Mouse (Mus musculus) limb, embryonic 15.5 days (tissue): Measurements from ENCODE around the gene Lmx1b. TPM values are rescaled to one million over a fixed set of nuclear protein-coding genes. Genes with fewer than 3 reads are reported as not detected.

Experiments
- ATAC-seq: fragments of 200-750 bp; cut with Nextera tagmentation; 2 replicates; pipeline ENCODE4 v1.8.0; 2017; ENCODE audit warnings: low read depth, moderate TSS enrichment; ENCODE audit not compliant: insufficient number of reproducible peaks, low FRiP score, low TSS enrichment
- H3K27ac ChIP-seq: fragments of 300-500 bp; sonication (generic); 2 replicates; pipeline ENCODE4 v1.5.1; 2015; ENCODE audit warnings: moderate library complexity, mild to moderate bottlenecking, inconsistent platforms
- H3K27me3 ChIP-seq: fragments of 300-500 bp; sonication (generic); 2 replicates; pipeline ENCODE4 v1.6.1; 2015; ENCODE audit warnings: inconsistent platforms
- H3K36me3 ChIP-seq: fragments of 300-500 bp; sonication (generic); 2 replicates; pipeline ENCODE4 v1.6.1; 2015; ENCODE audit warnings: inconsistent platforms
- H3K4me1 ChIP-seq: fragments of 300-500 bp; sonication (generic); 2 replicates; pipeline ENCODE4 v1.6.1; 2015; ENCODE audit warnings: inconsistent platforms
- H3K4me2 ChIP-seq: fragments of 300-500 bp; sonication (generic); 2 replicates; pipeline ENCODE4 v1.6.1; 2015; ENCODE audit warnings: mild to moderate bottlenecking, inconsistent platforms
- H3K4me3 ChIP-seq: fragments of 300-500 bp; sonication (generic); 2 replicates; pipeline ENCODE4 v1.5.1; 2015; ENCODE audit warnings: mild to moderate bottlenecking, inconsistent platforms
- H3K9ac ChIP-seq: fragments of 300-500 bp; sonication (generic); 2 replicates; pipeline ENCODE4 v1.6.1; 2015; ENCODE audit warnings: inconsistent platforms
- H3K9me3 ChIP-seq: fragments of 300-500 bp; sonication (generic); 2 replicates; pipeline ENCODE4 v1.6.1; 2016; ENCODE audit warnings: inconsistent platforms
- WGBS: fragments of 180-500 bp; shearing (Covaris S2); methylation state at CpG from one replicate; pipeline ENCODE4 v1.1.7; 2015; 5-methylcytosine and 5-hydroxymethylcytosine counted together
- polyA plus RNA-seq: library from polyadenylated mRNA; unstranded; fragments of >200 nt; fragmentation: Nextera tagmentation; extraction: Ambion mirVana; gene quantifications from 2 replicates; pipeline ENCODE4 v1.2.1, GENCODE M21; 2015

Gene Lmx1b
- 2.9 and 4.1 TPM in 2 replicates for polyA plus RNA-seq

GRCm38 (mm10) chr2:33640171-33640721 is at the start of gene Lmx1b:
Gene Lmx1b, minus strand, starts transcription at chr2:33640511.
- no peak for ATAC-seq

GRCm38 (mm10) chr2:33689880-33690462 is 49.7 kb upstream of the Lmx1b start:
- ATAC-seq = no peak
- 31% methylated on average over 9 of the region's 9 CpGs for WGBS

More at GRCm38 (mm10) chr2:33640171-33640721, at the start of gene Lmx1b:
- Histone ChIP-seq H3K4me1 (peaks cover 60% of the 10 kb centered on the region), H3K27me3 (peaks cover 92% of the 10 kb centered on the region), H3K36me3 (no peaks in the 10 kb centered on the region), H3K4me2 (peak within 1 kb of the TSS; percentile 72), H3K9me3 (no peaks in the 10 kb centered on the region), H3K9ac (peak within 1 kb of the TSS; percentile 64), H3K27ac (peak within 1 kb of the TSS; percentile 82), H3K4me3 (peak within 1 kb of the TSS; percentile 55)
- 3% methylated on average over 53 of the region's 53 CpGs for WGBS

GRCm38 (mm10) chr2:33689155-33689879 is 49.0 kb upstream of the Lmx1b start:
- H3K9me3 ChIP-seq = peaks cover 6% of the 10 kb centered on the region; the same call in 1 of the 2 replicates
- H3K27ac ChIP-seq = no peak overlapping the region
- no peak overlapping the region for H3K9ac ChIP-seq
- H3K4me1 ChIP-seq = no peaks in the 10 kb centered on the region
- no peak overlapping the region for H3K4me3 ChIP-seq
- no peaks in the 10 kb centered on the region for H3K36me3 ChIP-seq
- H3K27me3 ChIP-seq = 0 out of 2 replicates have a peak, but pooled peaks cover 4% of the 10 kb centered on the region
- no peak overlapping the region for H3K4me2 ChIP-seq
- no peak for ATAC-seq
- WGBS = 68% methylated on average over 23 of the region's 23 CpGs

More at GRCm38 (mm10) chr2:33689880-33690462, 49.7 kb upstream of the Lmx1b start:
- H3K9me3 ChIP-seq = peaks cover 6% of the 10 kb centered on the region; the same call in 1 of the 2 replicates
- H3K4me1 ChIP-seq = no peaks in the 10 kb centered on the region
- no peak overlapping the region for H3K4me3 ChIP-seq
- H3K27ac ChIP-seq = no peak overlapping the region
- H3K4me2 ChIP-seq = no peak overlapping the region
- 0 out of 2 replicates have a peak, but pooled peaks cover 4% of the 10 kb centered on the region for H3K27me3 ChIP-seq
- no peaks in the 10 kb centered on the region for H3K36me3 ChIP-seq
- H3K9ac ChIP-seq = no peak overlapping the region

DNA sequence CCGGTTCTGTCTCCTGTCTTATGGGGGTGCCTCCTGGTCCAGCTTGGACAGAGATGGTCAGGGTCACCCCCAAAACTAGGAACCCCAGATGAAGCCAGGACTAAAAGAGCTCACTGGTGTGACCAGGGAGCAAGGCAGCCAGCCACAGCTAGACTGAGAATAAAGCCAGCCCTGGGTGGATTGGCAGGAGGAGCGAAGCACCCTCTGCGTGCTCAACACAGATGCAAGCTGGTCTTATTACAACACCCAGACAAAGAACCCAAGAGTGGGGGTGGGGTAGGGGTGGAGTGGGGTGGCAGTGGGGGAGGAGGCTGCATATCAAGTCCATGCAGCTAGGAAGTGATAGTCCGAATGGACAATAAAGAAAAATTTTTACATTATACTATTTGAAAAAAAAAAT is 43.3 kb upstream of the Lmx1b start:
- no peak overlapping the region for H3K27ac ChIP-seq
- 63% methylated on average over 4 of the region's 4 CpGs for WGBS
- no peak overlapping the region for H3K9ac ChIP-seq
- peaks cover 6% of the 10 kb centered on the region; the same call in 1 of the 2 replicates for H3K9me3 ChIP-seq
- no peaks in the 10 kb centered on the region for H3K4me1 ChIP-seq
- H3K4me3 ChIP-seq = no peak overlapping the region
- 0 out of 2 replicates have a peak, but pooled peaks cover 7% of the 10 kb centered on the region for H3K27me3 ChIP-seq
- ATAC-seq = no peak
- H3K36me3 ChIP-seq = no peaks in the 10 kb centered on the region
- no peak overlapping the region for H3K4me2 ChIP-seq

DNA sequence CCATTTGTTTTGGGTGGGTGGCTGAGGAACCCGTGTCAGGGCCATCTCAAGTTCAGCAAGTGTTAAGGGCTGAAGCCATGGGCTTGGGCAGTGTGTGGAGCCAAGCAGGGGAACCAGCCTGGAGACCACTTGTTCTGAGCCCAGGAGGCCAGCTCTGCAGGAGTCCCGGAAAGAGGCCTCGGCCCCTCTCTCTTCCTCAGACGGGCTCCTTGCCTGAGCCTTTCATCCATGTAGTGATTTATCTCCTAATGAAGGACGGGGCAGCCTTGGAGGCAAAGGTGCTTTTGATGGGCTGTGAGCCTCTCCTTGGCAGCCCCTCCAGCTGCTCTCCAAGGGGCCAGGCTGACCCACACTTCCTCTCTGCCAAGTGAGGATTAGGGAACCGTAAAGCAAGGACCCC is 42.8 kb upstream of the Lmx1b start:
- ATAC-seq = no peak
- Histone ChIP-seq H3K27me3 (0 out of 2 replicates have a peak, but pooled peaks cover 7% of the 10 kb centered on the region), H3K36me3 (no peaks in the 10 kb centered on the region), H3K4me3 (no peak overlapping the region), H3K4me2 (no peak overlapping the region), H3K9ac (no peak overlapping the region), H3K9me3 (peaks cover 6% of the 10 kb centered on the region; the same call in 1 of the 2 replicates), H3K4me1 (no peaks in the 10 kb centered on the region), H3K27ac (no peak overlapping the region)
- WGBS = 24% methylated on average over 6 of the region's 6 CpGs

DNA sequence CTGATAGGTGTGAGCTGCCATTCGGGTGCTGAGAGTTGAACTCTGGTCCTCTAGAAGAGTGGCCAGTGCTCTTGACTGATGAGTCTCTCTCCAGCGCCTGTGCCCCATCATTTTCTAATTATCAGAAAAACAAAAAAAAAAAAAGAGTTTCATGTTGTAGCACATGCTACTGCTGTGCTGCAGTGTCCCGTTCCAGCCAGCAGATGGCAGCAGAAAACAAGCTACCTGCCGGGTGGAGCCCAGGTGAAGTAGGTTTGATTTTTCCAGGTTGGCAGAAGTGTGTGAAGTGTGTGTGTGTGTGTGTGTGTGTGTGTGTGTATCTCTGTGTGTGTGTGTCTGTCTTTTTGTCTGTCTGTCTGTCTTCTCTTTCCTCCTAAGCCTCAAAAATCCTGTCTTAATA is 41.9 kb upstream of the Lmx1b start:
- no peaks in the 10 kb centered on the region for H3K4me1 ChIP-seq
- no peak for ATAC-seq
- no peak overlapping the region for H3K27ac ChIP-seq
- H3K4me2 ChIP-seq = no peak overlapping the region
- WGBS = 5% methylated on average over 4 of the region's 4 CpGs
- H3K36me3 ChIP-seq = no peaks in the 10 kb centered on the region
- H3K9ac ChIP-seq = no peak overlapping the region
- H3K27me3 ChIP-seq = 0 out of 2 replicates have a peak, but pooled peaks cover 7% of the 10 kb centered on the region
- H3K4me3 ChIP-seq = no peak overlapping the region
- H3K9me3 ChIP-seq = peaks cover 3% of the 10 kb centered on the region; the same call in 1 of the 2 replicates

GRCm38 (mm10) chr2:33678950-33679654 is 38.8 kb upstream of the Lmx1b start:
- Histone ChIP-seq H3K9ac (no peak overlapping the region), H3K4me2 (no peak overlapping the region), H3K27me3 (0 out of 2 replicates have a peak, but pooled peaks cover 3% of the 10 kb centered on the region), H3K9me3 (no peaks in the 10 kb centered on the region), H3K27ac (no peak overlapping the region), H3K4me1 (no peaks in the 10 kb centered on the region), H3K4me3 (no peak overlapping the region), H3K36me3 (no peaks in the 10 kb centered on the region)
- 66% methylated on average over 12 of the region's 12 CpGs for WGBS
- no peak for ATAC-seq

GRCm38 (mm10) chr2:33672701-33673472 is 32.6 kb upstream of the Lmx1b start:
- 76% methylated on average over 10 of the region's 10 CpGs for WGBS
- ATAC-seq = no peak

GRCm38 (mm10) chr2:33668741-33669140 is 28.4 kb upstream of the Lmx1b start:
- Histone ChIP-seq H3K36me3 (no peaks in the 10 kb centered on the region), H3K4me3 (no peak overlapping the region), H3K9me3 (no peaks in the 10 kb centered on the region), H3K4me2 (no peak overlapping the region), H3K27me3 (peaks cover 7% of the 10 kb centered on the region; the same call in 1 of the 2 replicates), H3K9ac (no peak overlapping the region), H3K4me1 (peaks cover 16% of the 10 kb centered on the region), H3K27ac (no peak overlapping the region)
- no peak for ATAC-seq
- WGBS = 79% methylated on average over 6 of the region's 6 CpGs

More at GRCm38 (mm10) chr2:33672701-33673472, 32.6 kb upstream of the Lmx1b start:
- H3K36me3 ChIP-seq = no peaks in the 10 kb centered on the region
- no peaks in the 10 kb centered on the region for H3K4me1 ChIP-seq
- no peak overlapping the region for H3K4me3 ChIP-seq
- peaks cover 4% of the 10 kb centered on the region; the same call in 1 of the 2 replicates for H3K27me3 ChIP-seq
- H3K27ac ChIP-seq = no peak overlapping the region
- no peak overlapping the region for H3K4me2 ChIP-seq
- H3K9me3 ChIP-seq = no peaks in the 10 kb centered on the region
- H3K9ac ChIP-seq = no peak overlapping the region

DNA sequence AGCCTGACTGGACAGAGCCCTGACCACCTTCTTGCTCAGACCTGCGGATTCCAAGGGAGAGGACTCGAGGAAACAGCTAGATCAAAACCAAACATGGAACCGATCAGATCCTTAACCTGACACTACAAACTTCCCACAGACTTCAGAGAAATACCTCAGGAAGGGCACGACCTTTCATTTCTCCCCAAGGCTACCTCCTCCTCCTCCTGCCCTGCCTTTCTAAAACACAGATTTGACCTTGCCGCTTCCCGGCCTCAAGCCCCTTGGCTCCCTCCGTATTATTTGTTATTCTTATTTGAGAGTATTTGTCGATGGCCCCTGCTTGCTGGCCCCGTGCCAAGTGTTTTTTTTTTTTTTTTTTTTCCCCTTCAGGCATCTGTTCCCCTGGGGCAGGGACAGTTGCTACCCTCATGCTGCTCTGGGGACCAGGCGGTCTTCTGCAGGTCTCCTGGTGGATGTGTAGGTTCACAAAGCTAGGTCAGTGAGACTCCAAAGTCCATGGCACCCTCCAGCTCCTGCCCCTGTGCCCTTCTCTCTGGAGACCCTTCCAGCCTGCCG is 26.2 kb upstream of the Lmx1b start:
- Histone ChIP-seq H3K4me3 (no peak overlapping the region), H3K27ac (no peak overlapping the region)
- WGBS = 30% methylated on average over 11 of the region's 11 CpGs

More for the DNA sequence above, 26.2 kb upstream of the Lmx1b start:
- Histone ChIP-seq H3K36me3 (no peaks in the 10 kb centered on the region), H3K9me3 (no peaks in the 10 kb centered on the region), H3K9ac (no peak overlapping the region), H3K27me3 (peaks cover 7% of the 10 kb centered on the region; the same call in 1 of the 2 replicates), H3K4me1 (peaks cover 16% of the 10 kb centered on the region), H3K4me2 (no peak overlapping the region)
- ATAC-seq = no peak
